ENCODE assay signal across 7 mouse cellular contexts in the genomic region with DNA sequence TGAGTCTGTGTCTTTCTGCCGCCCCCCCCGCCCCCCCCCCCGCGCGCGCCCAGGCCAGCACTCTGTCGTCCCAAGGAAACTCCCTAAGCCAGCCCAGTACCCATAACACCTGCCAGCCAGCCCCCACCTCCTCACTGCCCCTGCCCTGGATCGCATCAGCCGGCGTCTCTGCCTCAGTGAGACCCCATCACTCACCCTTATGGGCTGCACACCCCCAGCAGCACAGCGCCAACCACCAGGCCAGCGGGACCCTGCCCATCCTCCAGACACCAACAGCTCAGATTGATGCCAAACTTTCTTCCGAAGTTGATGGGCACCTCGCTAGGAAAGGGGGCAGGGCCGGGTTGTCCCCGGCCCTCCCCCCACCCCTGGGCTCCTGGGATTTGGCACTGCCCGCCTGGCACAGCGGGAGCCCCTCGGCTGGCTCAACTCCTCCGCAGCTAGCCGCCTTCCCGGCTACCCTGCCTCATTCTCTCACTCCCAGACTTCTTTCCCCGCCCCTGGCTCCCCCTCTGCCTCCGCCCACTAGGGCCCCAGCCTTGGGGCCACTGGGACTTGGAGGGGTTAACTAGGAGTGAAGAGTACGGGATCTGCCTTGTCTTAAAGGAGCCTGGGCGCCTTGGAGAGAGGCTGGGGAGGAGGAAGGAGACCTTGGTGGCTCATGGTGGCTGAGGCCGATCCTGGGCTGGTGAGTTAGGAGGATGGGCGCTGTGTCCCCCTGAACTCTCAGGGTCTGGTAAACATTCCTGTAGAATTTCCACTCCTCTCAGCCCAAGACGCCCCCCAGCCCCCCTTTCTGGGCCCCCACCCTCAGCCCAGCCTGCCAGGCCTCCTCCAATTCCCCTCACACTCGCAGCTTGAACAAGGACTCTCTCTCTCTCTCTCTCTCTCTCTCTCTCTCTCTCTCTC. TPM values are rescaled to one million over a fixed set of nuclear protein-coding genes. Genes with fewer than 3 reads are reported as not detected.
DNase-seq lines count a peak whose midpoint lies in the region; ATAC-seq and TF ChIP-seq lines count a peak whose summit lies in the region.

A gene (minus strand): TSS at position 486 of the 909 bp plus-strand sequence.

- peak within 1 kb of the TSS; percentile 41 for H3K4me3 ChIP-seq in cortical plate, adult 2 months (ENCODE audit: insufficient read depth, low read length)
- H3K4me3 ChIP-seq in gastrocnemius, adult 2 months: peak within 1 kb of the TSS; percentile 79
- peak within 1 kb of the TSS; percentile 42 for H3K4me3 ChIP-seq in hindbrain, embryonic 13.5 days

- H3K9ac ChIP-seq in hindbrain, embryonic 13.5 days: peak within 1 kb of the TSS; percentile 66

- no peak for TF ChIP-seq CTCF in cortical plate, adult 2 months (IDR thresholded peaks at IDR 0.05; ENCODE audit: extremely low read depth, insufficient read depth, low read length)
- no peak for TF ChIP-seq CTCF in gastrocnemius, adult 2 months (IDR thresholded peaks at IDR 0.05)

- H3K9me3 ChIP-seq in hindbrain, embryonic 13.5 days: no peaks in the 10 kb centered on the region

- peak; percentile 85 for ATAC-seq in hindbrain, embryonic 13.5 days (ENCODE audit: low FRiP score)

- H3K27ac ChIP-seq in cortical plate, adult 2 months (ENCODE audit: insufficient read depth, low read length): no peak within 1 kb of the TSS
- H3K27ac ChIP-seq in gastrocnemius, adult 2 months: peak within 1 kb of the TSS; percentile 90
- H3K27ac ChIP-seq in hindbrain, embryonic 13.5 days: 0 out of 2 replicates have a peak within 1 kb of the TSS, but pooled peaks have one; percentile 30

- TF ChIP-seq POLR2A in cortical plate, adult 2 months (IDR thresholded peaks at IDR 0.05; ENCODE audit: extremely low read depth, insufficient read depth, low read length): no peak

- no peaks in the 10 kb centered on the region for H3K36me3 ChIP-seq in hindbrain, embryonic 13.5 days

- H3K4me1 ChIP-seq in cortical plate, adult 2 months (ENCODE audit: control insufficient read depth, insufficient read depth, low read length): no peaks in the 10 kb centered on the region
- H3K4me1 ChIP-seq in hindbrain, embryonic 13.5 days (replicated peaks): peaks cover 19% of the 10 kb centered on the region

- under 1% methylated on average over 24 of the region's 30 CpGs for whole genome bisulfite sequencing in hindbrain, embryonic 13.5 days

- no peaks in the 10 kb centered on the region for H3K27me3 ChIP-seq in hindbrain, embryonic 13.5 days

- no peak for DNase-seq in adrenal gland, adult 8-10 months
- DNase-seq in gastrocnemius, adult 2 months: peak; percentile 86
- peak; percentile 27 to 33 for DNase-seq in layer of hippocampus, postnatal 25 days (ENCODE audit: extremely low spot score in 1 of 2, low spot score in 1 of 2)
- DNase-seq in lung, postnatal 14 days: peak; percentile 63
- DNase-seq in right cerebral cortex, adult 18-20 months: peak; percentile 32

- intact Hi-C loops in gastrocnemius, adult 2 months (cut with DNase I): no loop called here

- peak within 1 kb of the TSS; percentile 63 for H3K4me2 ChIP-seq in hindbrain, embryonic 13.5 days

RNA-seq across cellular contexts. Expression of the gene that starts here (rescaled TPM):
- total RNA-seq in adrenal gland, adult 8-10 months (2022): 10 to 100 TPM; 51.4 to 73.8 (median 64.5) TPM
- 33.5 and 34.4 TPM in 2 replicates for polyA plus RNA-seq in cortical plate, adult 2 months (2012; rRNA removed)
- total RNA-seq in gastrocnemius, adult 2 months (2021): 10 to 100 TPM; 39.9 to 48.6 TPM
- polyA plus RNA-seq in hindbrain, embryonic 13.5 days (2015; fragmentation: Nextera tagmentation; extraction: Ambion mirVana): 21.9 and 22.2 TPM in 2 replicates
- total RNA-seq in layer of hippocampus, postnatal 25 days (2021): 10 to 100 TPM; 37.2 to 43.5 TPM
